Comparison of ENCODE assay signal across 8 mouse cellular contexts in the genomic region with DNA sequence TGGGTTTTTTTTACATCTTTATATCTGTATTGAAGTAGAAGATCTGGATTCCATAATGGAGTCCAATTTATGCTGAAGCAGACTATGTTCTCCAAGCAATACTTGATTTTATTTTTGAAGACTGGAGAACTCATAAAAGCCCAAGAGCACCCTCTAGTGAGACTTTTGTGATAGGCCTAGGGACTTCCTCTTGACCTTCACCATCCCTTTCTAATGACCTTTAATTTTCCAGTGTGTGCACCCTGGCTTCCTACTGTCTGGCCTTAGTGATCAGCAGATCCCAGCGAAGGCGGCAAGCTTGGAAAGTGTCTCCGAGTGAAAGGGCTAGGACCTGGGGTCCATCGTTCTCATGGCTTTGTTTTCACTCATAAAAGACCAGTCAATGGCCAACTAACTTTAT.
A peak's percentile ranks its signal among the peaks of the same experiment; 100 is the strongest.
DNase-seq lines count a peak whose midpoint lies in the region; ATAC-seq and TF ChIP-seq lines count a peak whose summit lies in the region.
"Had no signal": no experiment of that assay in that cellular context is flagged by ENCODE, and none has a peak within 500 bp of the region (broad histone marks: within the 10 kb centered on the region; RNA-seq: fewer than 3 reads in every experiment).

No protein-coding gene starts in this region.

- DNase-seq in midbrain, embryonic 11.5 days (ENCODE audit: low spot score, missing footprints), result peak; percentile 85
- peak; percentile 60 for DNase-seq in ZHBTc4 (ENCODE audit: low read depth, low spot score)
- DNase-seq in heart, postnatal 4 days, result peak; percentile 16
- peak; percentile 60 for DNase-seq in retina, embryonic 14.5 days (ENCODE audit: low spot score)
- DNase-seq in thymus, postnatal 14 days, result no peak
- DNase-seq in thymus, adult 2 months, result no peak

- peaks cover 3% of the 10 kb centered on the region; the same call in 1 of the 2 replicates for H3K4me1 ChIP-seq in midbrain, embryonic 11.5 days (ENCODE audit: control insufficient read depth, insufficient read depth, low read length)
- H3K4me1 ChIP-seq in midbrain, embryonic 15.5 days, result no peaks in the 10 kb centered on the region
- H3K4me1 ChIP-seq in thymus, adult 2 months (replicated peaks; ENCODE audit: control insufficient read depth, insufficient read depth, low read length), result no peaks in the 10 kb centered on the region
- H3K4me1 ChIP-seq: limb, embryonic 15.5 days had no signal

- no peaks in the 10 kb centered on the region for H3K27me3 ChIP-seq in midbrain, embryonic 11.5 days (ENCODE audit: control insufficient read depth, insufficient read depth, low read length)
- no peaks in the 10 kb centered on the region for H3K27me3 ChIP-seq in midbrain, embryonic 15.5 days (replicated peaks)
- H3K27me3 ChIP-seq in thymus, adult 2 months (ENCODE audit: control insufficient read depth, insufficient read depth, low read length), result no peaks in the 10 kb centered on the region
- H3K27me3 ChIP-seq: limb, embryonic 15.5 days had no signal

- H3K9ac ChIP-seq in midbrain, embryonic 11.5 days (ENCODE audit: low read length), result no peak overlapping the region
- H3K9ac ChIP-seq in midbrain, embryonic 15.5 days, result no peak overlapping the region
- H3K9ac ChIP-seq: limb, embryonic 15.5 days had no signal

- ATAC-seq in midbrain, embryonic 11.5 days (ENCODE audit: low FRiP score), result no peak
- no peak for ATAC-seq in midbrain, embryonic 15.5 days (replicated peaks)

- no peak for TF ChIP-seq CTCF in thymus, adult 2 months (IDR thresholded peaks at IDR 0.05; ENCODE audit: borderline replicate concordance, control insufficient read depth, extremely low read depth, insufficient read depth, low read length, poor library complexity)

- no peak overlapping the region for H3K27ac ChIP-seq in midbrain, embryonic 11.5 days (ENCODE audit: low read depth, low read length)
- H3K27ac ChIP-seq in midbrain, embryonic 15.5 days, result no peak overlapping the region
- H3K27ac ChIP-seq in thymus, adult 2 months (ENCODE audit: control insufficient read depth, insufficient read depth, low read length), result no peak overlapping the region
- H3K27ac ChIP-seq: limb, embryonic 15.5 days had no signal

- H3K36me3 ChIP-seq in midbrain, embryonic 11.5 days (ENCODE audit: control insufficient read depth, insufficient read depth, low read length), result no peaks in the 10 kb centered on the region
- no peaks in the 10 kb centered on the region for H3K36me3 ChIP-seq in midbrain, embryonic 15.5 days (replicated peaks)
- no peaks in the 10 kb centered on the region for H3K36me3 ChIP-seq in thymus, adult 2 months (ENCODE audit: control insufficient read depth, insufficient read depth, low read length)
- H3K36me3 ChIP-seq: limb, embryonic 15.5 days had no signal

- no peak overlapping the region for H3K4me2 ChIP-seq in midbrain, embryonic 11.5 days
- H3K4me2 ChIP-seq in midbrain, embryonic 15.5 days, result no peak overlapping the region
- H3K4me2 ChIP-seq: limb, embryonic 15.5 days had no signal

- H3K9me3 ChIP-seq in midbrain, embryonic 11.5 days (ENCODE audit: control insufficient read depth, low read length), result no peaks in the 10 kb centered on the region
- H3K9me3 ChIP-seq in midbrain, embryonic 15.5 days, result no peaks in the 10 kb centered on the region
- H3K9me3 ChIP-seq: limb, embryonic 15.5 days had no signal

- H3K4me3 ChIP-seq in midbrain, embryonic 11.5 days (ENCODE audit: low read depth, low read length), result no peak overlapping the region
- no peak overlapping the region for H3K4me3 ChIP-seq in midbrain, embryonic 15.5 days
- H3K4me3 ChIP-seq in thymus, adult 2 months (ENCODE audit: control insufficient read depth, insufficient read depth, low read length), result no peak overlapping the region
- H3K4me3 ChIP-seq: limb, embryonic 15.5 days had no signal

- 61% methylated on average over 4 of the region's 4 CpGs for WGBS in midbrain, embryonic 11.5 days
- WGBS in midbrain, embryonic 15.5 days, result 69% methylated on average over 4 of the region's 4 CpGs
- WGBS in thymus, adult 2 months, result over 99% methylated on average over 4 of the region's 4 CpGs

- no peak for TF ChIP-seq POLR2A in thymus, adult 2 months (IDR thresholded peaks at IDR 0.05; ENCODE audit: control insufficient read depth, extremely low read depth, insufficient read depth, low read length, poor library complexity)

Comparison
In these comparisons a context has a peak if more than half of its experiments do, and no peak if none do; other contexts are left out.
1. DNase-seq: peak in midbrain, embryonic 11.5 days (single experiment), ZHBTc4 (single experiment), heart, postnatal 4 days (single experiment) and retina, embryonic 14.5 days (single experiment); none in thymus, postnatal 14 days (single experiment) and thymus, adult 2 months (single experiment).